Comparison of ENCODE assay signal across 8 mouse cellular contexts in the genomic region with DNA sequence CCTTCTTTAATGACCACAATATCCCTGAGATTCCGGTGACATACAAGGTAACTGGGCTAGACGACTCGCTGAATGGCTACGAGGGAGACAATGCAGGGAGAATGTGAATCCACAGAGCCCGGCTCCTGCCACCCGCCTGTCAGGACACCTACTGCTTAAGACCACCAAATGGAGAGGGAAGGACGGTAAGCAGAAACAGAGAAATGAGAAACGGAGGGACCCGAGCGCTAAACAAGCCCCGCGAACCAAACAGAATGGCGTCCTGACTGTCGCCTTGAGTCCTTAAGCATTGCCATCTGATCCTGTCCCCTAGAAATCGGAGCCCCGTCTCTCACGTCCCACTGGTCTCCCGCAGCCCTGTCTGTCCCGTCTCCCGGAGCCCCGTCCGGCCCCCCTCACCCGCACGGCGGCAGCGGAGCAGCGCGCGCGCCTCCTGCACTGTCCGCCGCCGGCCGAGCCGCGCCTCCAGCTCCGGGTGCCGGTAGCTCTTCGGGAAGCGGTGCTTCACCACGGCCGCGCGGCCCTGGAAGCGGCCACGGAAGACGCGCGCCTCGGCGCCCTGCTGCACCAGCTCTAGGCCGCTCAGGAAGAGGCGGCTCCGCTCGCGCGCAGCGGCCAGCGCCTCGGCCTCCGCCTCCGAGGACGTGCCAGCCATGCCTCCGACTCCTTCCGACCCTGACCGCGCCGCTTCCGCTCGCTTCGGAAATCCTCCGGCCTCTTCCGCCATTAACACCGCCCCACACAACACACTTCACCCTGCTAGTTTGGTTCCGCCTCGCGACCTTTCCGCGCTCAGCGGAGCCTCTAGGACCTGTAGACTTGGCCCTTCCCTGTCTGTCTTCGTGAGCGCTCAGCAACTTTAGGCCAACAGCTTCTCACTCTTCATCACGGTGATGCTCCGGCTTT. TPM values are rescaled to one million over a fixed set of nuclear protein-coding genes. Genes with fewer than 3 reads are reported as not detected.
DNase-seq lines count a peak whose midpoint lies in the region; ATAC-seq and TF ChIP-seq lines count a peak whose summit lies in the region.

A gene (minus strand): TSS at position 677 of the 906 bp plus-strand sequence.

- H3K4me1 ChIP-seq in brown adipose tissue, adult 24 weeks (ENCODE audit: control insufficient read depth, insufficient read depth, insufficient read length, low read length), result peaks cover 4% of the 10 kb centered on the region; the same call in 1 of the 2 replicates
- peaks cover 14% of the 10 kb centered on the region for H3K4me1 ChIP-seq in heart, embryonic 13.5 days
- no peaks in the 10 kb centered on the region; the same call in none of the 2 replicates for H3K4me1 ChIP-seq in kidney, postnatal 0 days (replicated peaks; ENCODE audit: insufficient read depth, low read length)
- peaks cover 16% of the 10 kb centered on the region for H3K4me1 ChIP-seq in liver, embryonic 13.5 days (replicated peaks)
- peaks cover 7% of the 10 kb centered on the region; the same call in 1 of the 2 replicates for H3K4me1 ChIP-seq in stomach, embryonic 14.5 days (ENCODE audit: control insufficient read depth, insufficient read depth, low read length)

- peak within 1 kb of the TSS; percentile 92 for H3K9ac ChIP-seq in heart, embryonic 13.5 days
- peak within 1 kb of the TSS; percentile 79 for H3K9ac ChIP-seq in kidney, postnatal 0 days (ENCODE audit: low read depth, low read length)
- peak within 1 kb of the TSS; percentile 80 for H3K9ac ChIP-seq in liver, embryonic 13.5 days
- peak within 1 kb of the TSS; percentile 84 for H3K9ac ChIP-seq in stomach, embryonic 14.5 days (replicated peaks; ENCODE audit: low read depth, low read length)

- H3K9me3 ChIP-seq in heart, embryonic 13.5 days, result no peaks in the 10 kb centered on the region
- H3K9me3 ChIP-seq in kidney, postnatal 0 days (replicated peaks; ENCODE audit: low read length), result no peaks in the 10 kb centered on the region
- H3K9me3 ChIP-seq in liver, embryonic 13.5 days (replicated peaks), result no peaks in the 10 kb centered on the region
- no peaks in the 10 kb centered on the region for H3K9me3 ChIP-seq in stomach, embryonic 14.5 days (ENCODE audit: control insufficient read depth, low read depth, low read length)

- peak within 1 kb of the TSS; percentile 94 for H3K4me2 ChIP-seq in heart, embryonic 13.5 days
- peak within 1 kb of the TSS; percentile 77 for H3K4me2 ChIP-seq in kidney, postnatal 0 days (ENCODE audit: low read length)
- peak within 1 kb of the TSS; percentile 77 for H3K4me2 ChIP-seq in liver, embryonic 13.5 days
- H3K4me2 ChIP-seq in stomach, embryonic 14.5 days (replicated peaks; ENCODE audit: low read depth, low read length), result peak within 1 kb of the TSS; percentile 92

- peaks cover 27% of the 10 kb centered on the region for H3K36me3 ChIP-seq in heart, embryonic 13.5 days
- H3K36me3 ChIP-seq in kidney, postnatal 0 days (ENCODE audit: insufficient read depth, low read length), result peaks cover 17% of the 10 kb centered on the region; the same call in 1 of the 2 replicates
- H3K36me3 ChIP-seq in liver, embryonic 13.5 days, result peaks cover 20% of the 10 kb centered on the region
- H3K36me3 ChIP-seq in stomach, embryonic 14.5 days (ENCODE audit: control insufficient read depth, insufficient read depth, low read length), result peaks cover 22% of the 10 kb centered on the region; the same call in 1 of the 2 replicates

- peak; percentile 61 to 66 for DNase-seq in CD8-positive naive resting alpha-beta T cell, adult 2 months (ENCODE audit: low read depth in 2 of 2, low spot score in 2 of 2)
- DNase-seq in fibroblast of lung, adult 2 months (ENCODE audit: low read depth), result peak; percentile 42
- peak; percentile 88 for DNase-seq in kidney, postnatal 0 days (ENCODE audit: low spot score)
- DNase-seq in liver, embryonic 13.5 days, result peak; percentile 59
- peak; percentile 76 to 77 for DNase-seq in natural killer cell, adult 2 months (ENCODE audit: low spot score in 2 of 2)

- under 1% methylated on average over 80 of the region's 84 CpGs for WGBS in heart, embryonic 13.5 days
- under 1% methylated on average over 83 of the region's 84 CpGs for WGBS in kidney, postnatal 0 days
- WGBS in liver, embryonic 13.5 days (ENCODE audit: insufficient replicate concordance), result under 1% methylated on average over 84 of the region's 84 CpGs
- under 1% methylated on average over 73 of the region's 84 CpGs for WGBS in stomach, embryonic 14.5 days

- peaks cover 9% of the 10 kb centered on the region; the same call in 1 of the 2 replicates for H3K27me3 ChIP-seq in heart, embryonic 13.5 days (replicated peaks)
- H3K27me3 ChIP-seq in kidney, postnatal 0 days (ENCODE audit: insufficient read depth, low read length), result no peaks in the 10 kb centered on the region
- H3K27me3 ChIP-seq in liver, embryonic 13.5 days, result no peaks in the 10 kb centered on the region
- no peaks in the 10 kb centered on the region for H3K27me3 ChIP-seq in stomach, embryonic 14.5 days (ENCODE audit: control insufficient read depth, insufficient read depth, low read length)

- H3K4me3 ChIP-seq in brown adipose tissue, adult 24 weeks (ENCODE audit: insufficient read depth, low read depth, low read length), result peak within 1 kb of the TSS; percentile 73
- peak within 1 kb of the TSS; percentile 83 for H3K4me3 ChIP-seq in heart, embryonic 13.5 days
- peak within 1 kb of the TSS; percentile 72 for H3K4me3 ChIP-seq in kidney, postnatal 0 days (replicated peaks; ENCODE audit: low read depth, low read length)
- peak within 1 kb of the TSS; percentile 73 for H3K4me3 ChIP-seq in liver, embryonic 13.5 days (replicated peaks)
- peak within 1 kb of the TSS; percentile 70 for H3K4me3 ChIP-seq in stomach, embryonic 14.5 days (ENCODE audit: low read depth, low read length)

- H3K27ac ChIP-seq in brown adipose tissue, adult 24 weeks (replicated peaks; ENCODE audit: low read depth, low read length), result peak within 1 kb of the TSS; percentile 73
- H3K27ac ChIP-seq in heart, embryonic 13.5 days (replicated peaks), result peak within 1 kb of the TSS; percentile 78
- peak within 1 kb of the TSS; percentile 81 for H3K27ac ChIP-seq in kidney, postnatal 0 days
- H3K27ac ChIP-seq in liver, embryonic 13.5 days, result no peak within 1 kb of the TSS; the same call in 1 of the 2 replicates
- peak within 1 kb of the TSS; percentile 67; the same call in 1 of the 2 replicates for H3K27ac ChIP-seq in stomach, embryonic 14.5 days (ENCODE audit: low read length)

- no peak for TF ChIP-seq CTCF in kidney, postnatal 0 days (IDR thresholded peaks at IDR 0.05; ENCODE audit: low read depth)

- peak; percentile 65 for ATAC-seq in heart, embryonic 13.5 days (ENCODE audit: extremely low read depth, insufficient number of reproducible peaks, low FRiP score, low TSS enrichment)
- ATAC-seq in kidney, postnatal 0 days (replicated peaks; ENCODE audit: low FRiP score, low read depth), result peak; percentile 80
- peak; percentile 88 for ATAC-seq in liver, embryonic 13.5 days (ENCODE audit: low read depth)
- ATAC-seq in stomach, embryonic 14.5 days (ENCODE audit: insufficient number of reproducible peaks, insufficient read depth, low FRiP score, low read depth), result peak; percentile 89

RNA-seq across cellular contexts. Expression of the gene that starts here (rescaled TPM):
- 4.9 and 11.0 TPM in 2 replicates for polyA plus RNA-seq in brown adipose tissue, adult 24 weeks (2012; ENCODE audit: insufficient read depth, insufficient read length, missing spikeins)
- 21.0 and 23.2 TPM in 2 replicates for polyA plus RNA-seq in heart, embryonic 13.5 days (2015; fragmentation: Nextera tagmentation; extraction: Ambion mirVana)
- 27.2 and 27.5 TPM in 2 replicates for polyA plus RNA-seq in kidney, postnatal 0 days (2015; fragmentation: Nextera tagmentation; extraction: Ambion mirVana)
- polyA plus RNA-seq in liver, embryonic 13.5 days (2015; fragmentation: Nextera tagmentation; extraction: Ambion mirVana), result 12.1 and 12.9 TPM in 2 replicates
- 30.6 and 36.4 TPM in 2 replicates for polyA plus RNA-seq in stomach, embryonic 14.5 days (2014; fragmentation: Nextera tagmentation; extraction: Ambion mirVana)
